Mouse (Mus musculus): ENCODE measurements at regions not wholly inside any gene's neighbourhood (a gene's known extent, or its start where the extent isn't known, plus 50 kb on each side); places are given as distances from the start of the nearest gene placed in this dataset.

GRCm38 (mm10) chr3:131960636-131961035 is 124.5 kb upstream of the Dkk2 start:
- no peak for TF ChIP-seq POLR2A (IDR thresholded peaks at IDR 0.05; ENCODE audit: low read depth, low read length)
- TF ChIP-seq CTCF (conservative IDR thresholded peaks at IDR 0.05; ENCODE audit: insufficient read depth, insufficient read length, low read depth, low read length), result no peak

Measured in kidney, adult 2 months (tissue).